Mouse (Mus musculus): Measurements from ENCODE around the gene Psmc5.
A peak's percentile ranks its signal among the peaks of the same experiment; 100 is the strongest.

Psmc5 gene

DNA sequence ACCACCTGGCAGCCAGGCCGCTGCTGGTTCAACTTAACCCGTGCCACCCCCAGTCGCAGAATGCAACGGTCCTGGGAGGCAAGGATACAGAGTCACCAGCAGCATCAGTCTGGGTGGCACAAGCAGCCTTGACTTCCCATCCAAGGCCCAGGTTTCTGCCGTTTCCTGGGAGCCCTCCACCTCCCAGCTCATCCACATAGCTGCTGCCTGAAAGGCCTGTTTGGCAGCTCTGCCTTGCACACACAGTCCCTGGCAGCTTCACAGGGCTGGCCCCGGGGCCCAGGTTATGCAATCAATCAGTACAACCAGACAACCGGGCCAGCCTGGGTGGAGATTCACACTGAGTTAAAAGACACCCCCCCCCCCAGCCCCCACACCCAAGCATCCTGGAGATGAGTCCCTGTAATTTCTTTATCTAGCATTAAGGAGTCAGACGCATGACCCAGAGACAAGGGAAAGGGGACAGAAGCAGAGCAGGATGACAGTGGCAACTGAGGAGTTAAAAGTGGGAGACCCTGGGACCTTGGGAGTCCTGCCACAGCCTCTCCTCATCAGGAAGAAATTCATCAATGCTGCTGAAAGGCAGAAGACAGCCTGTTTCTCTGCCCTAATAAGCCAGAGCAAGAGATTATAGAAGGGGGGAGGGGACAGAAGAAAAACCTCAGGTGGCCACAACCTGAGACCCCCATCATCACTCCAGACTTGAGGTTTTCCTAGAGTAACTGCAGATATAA lies 12.5 kb downstream of the Psmc5 start:
- DNase-seq (ENCODE audit: low read depth, low spot score), result no peak

GRCm38 (mm10) chr11:106269060-106269431 lies 13.1 kb downstream of the Psmc5 start:
- DNase-seq (ENCODE audit: low read depth, low spot score), result no peak

- DNase-seq (ENCODE audit: low read depth, low spot score), result no peak
Observed at GRCm38 (mm10) chr11:106271131-106271793, 15.3 kb downstream of the Psmc5 start.

DNA sequence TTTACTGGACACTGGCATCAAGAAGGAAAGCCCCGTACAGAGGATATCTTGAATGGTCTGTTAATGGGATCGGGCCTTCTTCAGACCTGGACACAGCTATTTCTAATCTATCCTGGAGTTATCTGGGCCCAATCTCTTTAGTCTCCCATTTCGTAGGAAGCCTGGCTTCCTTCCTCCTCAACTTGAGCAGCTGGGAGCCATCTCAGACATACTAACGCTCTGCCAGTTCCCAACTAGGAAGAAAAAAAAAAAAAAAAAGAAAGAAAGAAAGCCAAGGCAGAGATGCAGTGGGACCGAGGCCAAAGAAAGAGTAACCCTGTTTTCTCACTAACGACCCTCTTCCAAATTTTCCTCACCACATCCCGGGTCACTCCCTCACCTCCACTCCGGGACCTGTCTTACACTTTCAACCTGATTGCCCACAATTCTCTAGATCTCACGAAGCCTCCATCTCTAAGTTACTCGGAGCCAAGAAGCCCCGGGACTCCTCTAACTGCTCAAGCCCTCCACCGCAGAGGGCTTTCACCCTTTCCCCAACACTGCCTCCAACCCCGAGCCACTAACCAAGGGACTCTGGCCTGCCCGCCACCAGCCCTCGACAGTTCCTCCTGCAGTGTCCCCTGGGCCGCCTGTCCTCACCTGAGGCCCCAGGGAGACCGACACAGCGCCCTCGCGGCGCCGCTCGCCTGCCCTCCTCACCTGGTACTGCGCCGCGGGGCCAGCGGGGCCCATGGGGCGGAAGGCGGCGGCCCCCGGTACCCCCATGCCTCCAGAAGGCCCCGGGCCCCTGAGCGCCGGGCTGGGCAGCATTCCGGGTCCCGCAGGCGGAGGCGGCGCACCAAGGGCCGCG lies 16.1 kb downstream of the Psmc5 start:
- no peak for DNase-seq (ENCODE audit: low read depth, low spot score)

- DNase-seq (ENCODE audit: low read depth, low spot score), result peak; percentile 99
Observed at GRCm38 (mm10) chr11:106272644-106273310, 16.8 kb downstream of the Psmc5 start, which contains the start of gene Smarcd2. Smarcd2 (minus strand) TSS chr11:106272972.

DNA sequence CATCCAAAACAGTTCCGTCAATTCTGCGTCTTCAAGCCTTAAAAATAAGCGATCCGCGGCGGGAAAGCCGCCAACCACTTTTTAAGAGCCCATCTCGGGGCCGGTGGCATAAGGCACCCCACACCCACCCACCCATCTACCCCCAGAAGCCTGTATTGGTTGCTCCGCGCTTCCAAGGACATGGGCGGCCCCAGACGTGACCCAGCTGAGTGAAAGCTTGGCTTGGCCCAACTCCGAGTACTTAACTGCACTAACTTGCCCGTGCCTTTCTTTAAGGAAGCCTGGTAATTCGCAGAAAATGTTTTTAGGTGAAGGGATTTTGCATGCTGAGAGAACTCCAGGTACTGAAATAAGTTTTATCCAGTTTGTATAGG lies 17.3 kb downstream of the Psmc5 start:
- DNase-seq (ENCODE audit: low read depth, low spot score), result no peak

DNA sequence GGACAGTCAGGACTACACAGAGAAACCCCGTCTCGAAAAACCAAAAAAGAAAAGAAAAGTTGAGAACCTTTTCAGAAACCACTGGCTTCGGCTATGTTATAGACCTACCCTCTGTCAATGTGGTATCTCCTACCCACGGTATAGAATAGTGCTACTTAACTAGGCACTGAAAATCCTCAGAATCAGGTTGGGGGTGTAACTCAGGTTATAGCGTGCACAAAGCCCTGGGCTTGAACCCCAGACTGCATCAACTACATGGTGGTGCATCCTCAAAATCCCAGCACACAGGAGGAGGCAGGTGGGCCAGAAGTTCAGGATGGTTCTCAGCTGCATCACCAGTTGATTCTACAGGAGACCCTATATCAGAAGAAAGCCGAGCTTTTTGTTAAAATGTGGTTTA lies 17.9 kb downstream of the Psmc5 start:
- DNase-seq (ENCODE audit: low read depth, low spot score), result no peak

- DNase-seq (ENCODE audit: low read depth, low spot score), result peak; percentile 56
Observed at GRCm38 (mm10) chr11:106274374-106274773, 18.4 kb downstream of the Psmc5 start.

GRCm38 (mm10) chr11:106274971-106275411 lies 19.0 kb downstream of the Psmc5 start:
- peak; percentile 74 for DNase-seq (ENCODE audit: low read depth, low spot score)

DNA sequence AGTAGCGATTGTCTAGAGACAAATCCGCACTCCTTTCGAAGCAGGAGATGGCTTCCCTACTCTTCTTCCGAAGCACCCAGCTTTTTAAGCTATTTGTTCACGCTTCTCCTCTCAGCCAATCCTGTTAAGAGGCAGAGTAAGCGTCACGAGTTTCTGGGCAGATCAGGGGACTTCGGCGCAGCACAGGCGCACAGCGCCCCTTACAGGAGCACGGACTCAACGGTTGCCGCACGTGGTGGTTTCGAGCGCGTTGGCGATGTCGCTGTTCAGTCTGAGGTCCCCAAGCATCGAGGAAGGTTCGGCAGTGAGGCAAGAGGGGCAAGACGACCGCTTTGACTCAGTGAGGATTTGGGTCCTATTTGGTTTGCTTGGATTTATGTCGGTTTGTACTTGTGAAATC lies 20.5 kb downstream of the Psmc5 start, which contains the start of gene Tcam1:
Gene Tcam1, plus strand, starts transcription at position 219 of the 400 bp plus-strand sequence.
- peak; percentile 97 for DNase-seq (ENCODE audit: low read depth, low spot score)

DNA sequence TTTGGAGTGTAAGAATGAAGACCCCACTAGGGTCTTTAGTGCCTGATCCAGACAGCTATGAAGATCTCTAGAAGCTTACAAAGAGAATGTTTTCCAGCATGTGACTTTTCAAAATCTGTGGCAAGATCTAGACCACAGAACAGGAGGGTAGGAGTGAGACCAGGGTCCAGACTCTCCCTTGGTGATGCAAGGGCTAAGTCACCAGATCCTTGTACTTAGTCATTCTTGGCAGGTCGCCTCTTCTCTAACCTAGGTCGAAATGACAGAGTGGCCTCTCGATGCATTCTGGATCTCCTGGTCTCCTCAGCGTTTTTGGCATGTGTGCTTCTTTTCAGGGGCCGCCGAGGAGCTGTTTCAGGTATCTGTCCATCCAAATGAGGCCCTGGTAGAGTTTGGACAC lies 26.5 kb downstream of the Psmc5 start:
- no peak for DNase-seq (ENCODE audit: low read depth, low spot score)

DNA sequence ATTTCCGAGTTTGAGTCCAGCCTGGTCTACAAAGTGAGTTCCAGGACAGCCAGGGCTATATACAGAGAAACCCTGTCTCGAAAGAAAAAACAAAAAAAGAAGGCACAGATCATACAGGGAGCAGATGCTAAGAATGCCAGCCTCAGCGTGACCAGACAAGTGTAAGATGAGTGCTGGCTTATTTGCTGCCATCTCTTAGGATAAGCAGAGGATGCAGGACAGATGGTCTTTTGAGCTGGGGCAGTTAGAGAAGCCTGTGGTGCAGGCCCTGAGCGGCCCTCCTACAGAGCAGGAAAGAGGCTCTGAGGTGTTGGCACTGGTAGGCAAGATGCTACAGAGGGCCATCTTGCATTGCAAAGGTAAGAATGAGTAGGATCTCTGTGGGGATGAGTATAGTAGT lies 27.4 kb downstream of the Psmc5 start:
- no peak for DNase-seq (ENCODE audit: low read depth, low spot score)

GRCm38 (mm10) chr11:106284126-106284525 lies 28.2 kb downstream of the Psmc5 start:
- no peak for DNase-seq (ENCODE audit: low read depth, low spot score)

- DNase-seq (ENCODE audit: low read depth, low spot score), result no peak
Observed at GRCm38 (mm10) chr11:106286206-106286605, 30.3 kb downstream of the Psmc5 start.

GRCm38 (mm10) chr11:106286987-106287386 lies 31.0 kb downstream of the Psmc5 start:
- no peak for DNase-seq (ENCODE audit: low read depth, low spot score)

DNA sequence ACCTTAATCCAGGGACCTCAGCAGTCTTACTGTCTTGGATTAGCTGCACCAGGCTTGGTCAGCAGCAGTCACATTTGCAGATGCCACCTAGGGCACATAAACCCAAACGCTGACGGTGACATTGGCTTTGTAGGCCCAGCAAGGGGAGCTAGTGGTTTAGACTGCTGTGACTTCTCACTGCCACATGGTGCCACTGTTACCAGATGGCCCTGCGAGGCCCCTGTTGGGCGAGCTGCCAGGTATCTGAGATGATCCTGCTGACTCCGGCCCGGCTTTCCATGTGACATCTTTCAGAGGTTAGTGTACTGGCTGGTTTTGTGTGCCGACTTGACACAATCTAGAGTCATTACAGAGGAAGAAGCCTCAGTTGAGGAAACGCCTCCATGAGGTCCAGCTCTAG lies 33.4 kb downstream of the Psmc5 start:
- no peak for DNase-seq (ENCODE audit: low read depth, low spot score)

GRCm38 (mm10) chr11:106290376-106290775 lies 34.4 kb downstream of the Psmc5 start:
- DNase-seq (ENCODE audit: low read depth, low spot score), result no peak

DNA sequence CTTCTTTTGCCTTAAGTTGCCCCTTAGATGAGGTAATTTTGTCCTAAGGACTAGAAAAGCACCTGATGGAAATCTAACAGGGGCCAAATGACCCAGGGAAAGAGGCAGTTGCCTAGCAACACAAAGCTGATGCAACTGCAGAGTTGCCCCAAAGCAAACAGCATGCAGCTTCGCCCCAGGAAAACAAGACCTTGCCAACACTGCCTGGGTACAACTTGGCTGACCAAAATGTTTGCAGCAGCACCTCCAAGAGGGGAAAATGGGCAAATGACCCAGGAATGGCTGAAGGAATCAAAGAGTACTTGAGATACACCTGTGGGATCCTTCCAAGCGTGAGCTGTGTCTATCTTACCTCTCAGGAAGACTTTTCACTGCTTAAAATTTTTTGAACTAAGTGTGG lies 35.9 kb downstream of the Psmc5 start:
- DNase-seq (ENCODE audit: low read depth, low spot score), result no peak

DNA sequence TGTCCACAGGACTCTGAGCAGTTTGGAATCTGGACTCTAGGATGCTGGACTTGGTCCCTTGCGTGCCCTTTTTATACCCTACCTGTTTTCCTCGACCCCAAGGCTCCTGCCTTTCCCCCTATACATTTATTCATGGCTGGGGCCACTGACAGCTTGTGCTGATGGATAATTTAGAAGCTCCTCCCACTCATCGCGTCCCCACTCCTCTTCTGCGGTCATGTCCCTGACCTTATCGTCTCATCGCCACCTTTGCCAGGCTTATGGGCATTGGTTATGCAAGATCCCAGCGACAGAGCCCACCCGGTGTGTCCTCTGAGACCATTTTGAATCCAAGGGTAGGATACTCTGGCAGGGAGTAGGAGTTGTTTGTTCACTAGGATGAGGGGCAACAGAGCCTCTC lies 45.8 kb downstream of the Psmc5 start, which contains the start of gene Gh:
Gene Gh, minus strand, starts transcription at position 101 of the 400 bp plus-strand sequence.
- no peak for DNase-seq (ENCODE audit: low read depth, low spot score)

GRCm38 (mm10) chr11:106302634-106303033 lies 46.7 kb downstream of the Psmc5 start:
- DNase-seq (ENCODE audit: low read depth, low spot score), result peak; percentile 89

DNA sequence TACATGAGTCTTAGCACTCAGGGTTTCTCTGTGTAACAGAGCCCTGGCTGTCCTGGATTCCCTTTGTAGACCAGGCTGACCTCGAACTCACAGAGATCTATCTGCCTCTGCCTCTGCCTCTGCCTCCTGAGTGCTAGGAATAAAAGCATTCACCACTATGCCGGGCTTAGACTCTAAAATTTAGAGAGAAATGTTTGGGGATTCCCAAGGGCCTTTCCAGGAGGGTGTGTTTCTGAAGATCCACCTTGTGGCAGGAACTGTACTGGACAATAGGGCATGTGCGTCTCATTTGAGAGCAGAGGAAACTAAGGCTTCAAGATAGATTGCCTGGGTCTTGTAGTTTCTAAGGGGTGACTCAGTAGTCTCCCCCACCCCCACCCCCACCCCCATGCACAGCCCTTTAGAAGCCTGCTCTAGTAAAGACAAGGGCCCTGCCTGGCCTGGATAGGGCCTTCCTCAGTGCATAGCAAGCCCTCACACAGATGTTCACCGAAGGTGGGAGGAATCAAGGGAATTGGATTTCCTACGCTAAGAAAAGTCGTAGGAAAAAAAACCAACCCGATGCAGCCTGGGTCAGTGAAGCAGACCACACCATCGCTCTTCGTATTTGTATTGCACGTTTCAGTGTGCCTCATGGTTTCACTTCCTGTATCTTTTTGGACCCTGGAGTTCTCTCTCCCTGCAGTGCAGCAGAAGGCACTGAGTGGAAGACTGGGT lies 49.6 kb downstream of the Psmc5 start:
- DNase-seq (ENCODE audit: low read depth, low spot score), result no peak

Data from ES-CJ7 (cell line).